Mouse (Mus musculus) lung, adult 18-20 months (tissue): Measurements from ENCODE around the gene Lmo1.
A peak's percentile ranks its signal among the peaks of the same experiment; 100 is the strongest.

ENCODE experiments used
- DNase-seq, 2 experiments: peaks; one replicate each; pipeline ENCODE4 v3.0.0; 2022; ENCODE audit warnings: mixed read lengths in 2 of 2

Gene Lmo1

DNA sequence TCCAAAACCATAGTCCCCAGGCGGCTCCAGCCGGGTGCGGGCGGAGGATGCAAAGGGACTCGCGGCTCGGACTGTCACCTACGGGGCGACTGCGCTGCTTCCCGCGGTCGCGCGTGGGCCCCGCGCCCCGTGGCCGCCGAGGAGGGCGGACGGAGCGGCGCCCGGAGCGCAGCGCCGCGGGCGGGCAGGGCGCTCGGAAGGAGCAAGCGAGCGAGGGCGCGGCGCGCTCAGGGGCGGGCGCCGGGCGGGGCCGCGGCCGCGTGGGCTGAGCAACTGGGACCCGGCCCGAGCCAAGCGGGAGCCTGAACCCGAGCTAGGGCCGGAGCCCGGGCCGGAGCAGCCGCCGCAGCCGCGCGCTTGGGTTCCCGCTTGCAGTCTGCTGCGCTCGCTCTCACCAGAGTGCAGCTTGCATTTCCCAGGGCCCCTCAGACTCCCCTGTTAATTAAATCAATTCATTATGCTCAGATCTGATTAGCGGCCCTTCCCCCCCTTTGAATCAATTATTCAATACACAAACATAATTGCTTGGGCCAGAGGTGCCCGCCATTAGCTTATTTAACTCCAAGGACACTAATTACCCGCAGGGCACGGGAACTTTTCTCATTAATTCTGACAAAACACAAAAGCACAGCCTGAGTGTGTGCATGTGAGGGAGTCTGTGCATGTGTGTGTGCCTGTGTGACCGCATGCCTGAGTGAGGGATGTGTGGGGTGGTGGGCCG lies at the start of gene Lmo1:
TSS of gene Lmo1 (minus strand) at position 259 of the 721 bp plus-strand sequence.
- DNase-seq: no peak

DNA sequence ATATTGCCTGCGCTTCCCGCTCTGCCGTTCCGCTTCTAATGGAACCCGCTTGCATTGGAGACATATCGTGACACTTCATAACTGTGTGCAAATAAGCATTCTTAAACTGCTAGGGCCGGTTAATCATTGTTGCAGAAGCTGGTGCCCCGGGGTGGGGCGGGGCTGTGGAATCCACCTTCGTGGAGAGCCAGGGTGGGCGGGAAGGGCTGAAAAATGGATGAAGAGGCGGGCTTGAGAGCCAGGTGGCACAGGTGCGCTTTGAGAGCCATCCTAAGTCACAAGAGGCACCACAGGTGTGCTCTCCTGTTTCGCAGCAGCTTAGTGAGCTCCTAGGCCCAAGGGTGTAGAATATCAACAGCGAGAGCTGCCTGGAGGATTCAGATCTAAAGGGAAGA lies 46.7 kb upstream of the Lmo1 start:
- DNase-seq: peak in 1 of 2 experiments; percentile 13

DNA sequence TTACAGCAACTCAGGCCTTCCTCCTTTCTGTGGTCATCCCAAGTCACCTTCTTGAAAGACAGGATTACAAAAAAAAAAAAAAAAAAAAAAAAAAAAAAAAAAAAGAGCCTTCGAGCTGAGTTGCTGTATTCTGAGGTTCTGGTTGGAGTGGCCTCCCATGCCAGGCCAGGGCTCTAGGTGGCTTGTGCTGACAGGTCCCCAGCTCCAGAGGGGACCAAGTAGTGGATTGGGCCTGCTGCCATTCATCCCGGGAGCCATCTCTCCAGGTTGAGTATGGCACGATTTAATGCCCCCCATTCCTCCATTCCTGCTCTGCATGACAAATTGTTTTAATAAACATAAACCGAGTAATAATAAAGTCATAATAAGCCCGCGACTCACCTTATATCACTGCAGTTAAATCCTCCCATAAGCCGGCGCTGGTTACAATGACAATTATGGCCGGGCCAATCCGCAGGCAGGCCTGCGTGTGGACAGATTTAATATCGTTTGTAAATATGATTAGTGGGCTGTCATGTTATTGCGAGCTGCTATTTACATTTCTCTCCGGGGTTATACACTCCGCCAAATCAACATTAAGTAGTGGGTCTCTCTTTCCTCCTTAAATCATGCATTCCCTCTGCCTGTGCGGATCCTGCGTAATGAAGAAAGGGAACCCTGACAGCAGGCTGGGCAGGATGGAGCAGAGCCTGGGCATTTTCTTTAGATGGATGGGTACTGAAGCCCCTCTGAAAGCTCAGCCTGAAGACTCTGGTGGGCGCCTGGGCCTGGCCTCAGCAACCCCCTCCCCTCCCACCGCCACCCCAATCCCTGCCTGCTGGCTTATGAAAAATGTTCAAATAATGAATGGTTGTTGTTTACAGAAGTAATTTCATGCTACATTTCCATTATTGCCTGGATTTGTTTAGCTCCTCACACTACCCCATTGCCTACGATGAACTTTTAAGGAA lies 46.0 kb upstream of the Lmo1 start:
- DNase-seq: no peak

DNA sequence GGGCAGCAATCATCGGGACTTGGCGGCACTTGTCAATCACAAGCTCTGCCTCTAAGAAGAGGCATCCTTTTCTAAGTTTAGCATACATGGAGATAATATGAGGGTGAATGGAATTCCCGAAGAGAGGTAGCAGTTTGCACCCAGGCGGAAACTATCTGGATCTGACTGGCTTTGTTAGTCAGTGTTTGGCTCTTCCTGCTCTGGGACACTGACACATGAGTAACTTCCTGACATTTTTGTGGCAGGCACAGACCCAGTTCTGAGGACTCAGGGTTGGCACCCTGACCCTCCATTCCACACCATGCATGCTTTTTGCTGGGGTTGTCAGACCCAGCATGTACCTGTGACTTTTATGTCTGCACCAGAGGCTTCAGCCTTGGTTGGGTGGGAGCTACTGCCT lies 45.0 kb upstream of the Lmo1 start:
- DNase-seq: no peak

DNA sequence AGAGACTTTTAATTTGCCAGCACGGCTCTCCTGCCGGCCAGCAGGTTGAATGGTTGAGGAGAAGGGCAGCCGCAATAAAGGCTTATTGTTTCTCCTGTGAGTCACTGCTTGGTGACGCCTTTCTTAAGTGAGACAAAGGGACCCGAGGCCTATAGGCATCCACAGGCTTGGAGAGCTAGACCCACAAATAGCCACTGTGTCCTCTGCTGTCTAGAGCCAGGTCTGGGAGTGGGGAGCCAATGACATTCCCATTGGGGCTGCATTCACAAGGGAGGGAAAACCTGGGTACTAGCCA lies 43.9 kb upstream of the Lmo1 start:
- no peak for DNase-seq

DNA sequence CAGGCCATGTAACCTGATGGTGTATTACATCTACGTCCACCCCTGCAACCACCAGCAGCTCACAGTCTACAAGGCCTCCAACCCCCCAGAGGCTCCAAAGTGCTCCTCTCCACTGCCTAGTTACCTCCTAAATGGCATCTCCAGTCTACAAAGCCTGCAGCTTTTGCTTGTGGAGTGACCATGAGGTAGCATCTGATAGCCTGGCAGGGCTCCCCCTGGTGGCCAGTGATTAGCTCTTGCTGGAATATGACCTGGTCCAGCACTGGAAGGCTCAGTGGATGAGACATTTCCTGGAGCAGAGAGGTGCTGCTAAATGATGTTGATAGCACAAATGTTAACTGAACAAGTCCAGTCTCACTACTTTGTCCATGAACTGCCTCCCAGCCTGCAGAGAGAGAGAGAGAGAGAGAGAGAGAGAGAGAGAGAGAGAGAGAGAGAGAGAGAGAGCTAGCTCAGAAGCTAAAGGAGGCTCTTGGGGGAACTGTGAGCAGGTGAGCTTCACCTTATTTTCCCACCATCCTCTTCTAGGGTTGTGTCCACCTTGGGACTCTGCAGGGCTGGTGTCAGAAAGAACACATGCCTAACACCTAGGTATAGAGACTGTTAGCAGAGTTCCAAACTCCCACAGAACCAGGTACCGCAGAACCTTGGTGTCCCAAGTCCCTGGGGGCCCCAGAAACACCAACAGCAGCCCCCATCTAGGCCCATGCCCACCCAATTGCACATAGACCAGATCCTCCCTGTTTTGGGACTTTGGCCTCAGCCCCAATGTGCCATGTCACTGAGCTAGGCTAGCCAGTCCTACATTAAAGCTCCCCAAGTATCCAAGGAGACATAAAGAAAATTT lies 43.3 kb upstream of the Lmo1 start:
- DNase-seq: peak; percentile 45 to 47

DNA sequence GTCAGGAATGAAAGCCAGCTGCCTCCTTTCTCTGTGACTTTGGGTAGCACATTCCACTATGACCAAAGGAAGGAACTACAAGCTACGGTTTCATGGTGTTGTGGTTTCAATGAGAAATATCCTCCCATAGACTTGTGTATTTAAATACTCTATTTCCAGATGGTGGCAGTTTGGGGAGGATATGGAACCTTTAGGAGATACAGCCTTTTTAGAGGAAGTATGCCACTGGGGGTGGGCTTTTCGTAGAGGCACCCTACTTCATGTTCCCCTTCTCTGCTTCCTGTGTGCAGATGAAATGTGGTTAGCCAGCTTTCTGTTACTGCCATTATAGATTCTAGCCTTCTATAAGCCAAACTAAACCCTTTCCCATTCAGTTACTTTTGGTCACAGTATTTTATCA lies 34.8 kb upstream of the Lmo1 start:
- no peak for DNase-seq

DNA sequence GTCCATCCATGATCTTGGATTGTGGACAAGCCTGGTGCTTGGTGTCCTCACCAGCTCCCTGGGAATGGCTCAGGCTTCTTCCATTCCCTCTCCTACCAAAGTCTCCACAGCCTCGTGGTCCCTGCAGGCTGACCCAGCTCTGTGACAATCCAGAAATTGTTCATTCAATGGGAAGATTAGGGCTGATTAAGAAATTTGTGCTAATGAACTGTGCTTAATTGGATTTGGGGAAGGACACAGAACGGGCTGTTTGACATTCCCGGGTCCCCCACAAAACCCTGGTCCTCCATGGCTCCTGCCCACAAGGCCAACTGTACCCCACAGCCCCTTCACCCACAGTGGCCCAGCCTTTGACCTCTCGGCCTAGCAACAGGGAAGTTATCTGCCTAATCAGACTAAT lies 32.8 kb upstream of the Lmo1 start:
- no peak for DNase-seq

DNA sequence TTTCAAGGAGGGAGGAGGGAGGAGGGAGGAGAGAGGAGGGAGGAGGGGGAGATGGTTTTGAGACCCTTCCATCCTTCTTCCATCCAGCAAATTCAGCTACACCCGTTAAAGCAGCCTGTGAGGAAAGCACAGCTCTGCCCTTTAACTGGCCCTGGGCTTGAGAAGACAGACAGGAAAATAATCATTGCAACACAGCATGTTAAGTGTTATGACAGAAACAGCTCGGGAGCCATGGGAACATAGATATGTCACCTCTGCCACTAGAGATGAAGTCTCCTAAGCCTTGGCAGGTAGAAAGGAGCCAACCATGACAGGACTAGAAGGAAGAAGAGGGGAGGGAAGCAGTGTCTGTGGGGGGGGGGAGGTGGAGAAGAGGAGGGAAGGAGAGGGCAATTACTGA lies 31.4 kb upstream of the Lmo1 start:
- no peak for DNase-seq

DNA sequence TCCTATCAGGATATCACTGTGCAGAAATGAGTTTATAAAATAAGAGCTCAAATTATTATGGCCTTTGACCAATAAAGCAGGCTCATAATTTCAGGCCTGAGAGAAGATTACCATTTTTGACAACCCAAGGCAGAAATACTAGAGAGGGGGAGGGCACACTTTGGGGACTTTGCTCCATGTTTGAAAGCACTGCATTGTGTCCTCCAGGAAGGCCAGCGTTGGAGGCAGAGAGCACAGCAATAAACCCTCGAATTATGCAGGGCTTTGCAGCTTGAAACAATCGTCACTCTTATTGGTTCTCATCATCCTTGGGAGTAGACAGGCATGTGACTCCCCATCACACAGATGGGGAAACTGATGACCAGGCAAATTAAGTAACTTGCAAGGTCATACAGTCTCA lies 28.1 kb upstream of the Lmo1 start:
- DNase-seq: no peak

DNA sequence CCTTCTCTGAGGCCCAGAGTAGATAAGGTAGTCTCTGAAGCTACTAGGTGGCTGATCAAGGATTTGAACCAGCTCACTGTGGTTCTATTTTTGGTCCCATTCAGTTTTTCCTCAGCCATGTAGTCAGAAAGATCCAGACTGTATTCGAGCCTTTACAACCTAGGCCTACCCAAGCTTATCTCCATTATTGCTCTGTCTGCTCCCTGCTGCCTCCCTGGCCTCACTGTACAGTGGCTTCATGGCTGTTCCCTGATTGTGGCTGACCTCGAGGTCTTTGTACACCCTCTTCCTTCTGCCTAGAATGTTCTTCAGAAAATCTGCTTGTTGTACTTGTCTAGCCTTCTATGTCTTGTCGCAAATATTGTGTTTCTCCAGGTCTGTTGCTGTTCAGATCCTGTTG lies 25.6 kb upstream of the Lmo1 start:
- no peak for DNase-seq

DNA sequence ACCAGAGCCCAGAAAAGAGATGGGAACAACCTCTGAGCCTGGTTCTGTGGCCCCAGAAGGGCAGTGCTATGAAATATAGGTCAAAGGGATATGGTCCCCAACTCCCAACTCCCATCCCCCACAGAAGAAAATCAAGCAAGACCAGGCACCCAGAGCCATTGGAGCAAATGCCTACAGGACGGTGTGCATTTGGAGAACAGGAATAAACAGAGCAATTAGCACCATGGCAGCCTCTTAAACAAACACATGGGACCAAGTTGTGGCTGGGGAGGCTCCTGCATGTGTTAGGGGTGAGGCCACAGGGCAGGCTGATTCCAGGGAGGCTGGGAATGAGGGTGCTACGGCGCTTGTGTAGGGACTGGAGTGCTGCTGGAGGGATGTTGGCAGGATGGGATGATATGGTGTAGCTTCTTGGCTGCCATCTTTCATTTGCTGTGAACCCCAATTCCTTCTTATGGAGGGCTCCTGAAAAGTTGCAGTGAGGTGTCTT lies 22.2 kb upstream of the Lmo1 start:
- DNase-seq: no peak

DNA sequence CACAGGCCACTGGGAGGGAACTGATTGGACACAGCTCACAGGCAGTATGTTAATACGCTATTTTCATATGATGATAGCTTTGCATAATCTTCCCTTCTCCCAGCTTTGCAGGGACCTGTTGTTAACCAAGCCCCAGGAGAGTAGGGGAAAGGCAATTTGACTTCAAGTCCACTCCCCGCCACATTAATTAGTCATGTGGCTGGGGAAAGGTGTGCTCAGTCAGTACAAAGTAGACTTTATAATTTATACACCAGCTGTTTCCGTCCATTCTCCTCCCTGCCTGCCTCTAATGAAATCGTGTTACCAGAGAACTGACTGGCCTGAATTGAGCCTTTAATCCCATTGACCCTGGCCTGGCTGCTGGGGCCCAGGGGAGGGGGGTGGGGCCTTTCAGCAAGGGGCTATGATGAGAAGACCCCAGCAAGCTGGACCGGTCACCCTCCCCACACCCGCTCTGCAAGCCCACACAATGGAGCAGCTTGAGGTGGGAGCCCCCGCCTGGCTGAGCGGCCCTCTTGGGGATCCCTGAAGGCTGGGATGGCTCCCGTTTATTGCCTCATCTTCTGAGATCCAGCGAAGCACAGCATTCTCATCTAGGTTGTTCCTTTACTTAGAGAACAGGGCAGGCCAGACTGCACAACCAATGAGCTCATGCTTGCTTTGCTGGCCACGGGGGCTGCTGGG lies 21.5 kb upstream of the Lmo1 start:
- no peak for DNase-seq

DNA sequence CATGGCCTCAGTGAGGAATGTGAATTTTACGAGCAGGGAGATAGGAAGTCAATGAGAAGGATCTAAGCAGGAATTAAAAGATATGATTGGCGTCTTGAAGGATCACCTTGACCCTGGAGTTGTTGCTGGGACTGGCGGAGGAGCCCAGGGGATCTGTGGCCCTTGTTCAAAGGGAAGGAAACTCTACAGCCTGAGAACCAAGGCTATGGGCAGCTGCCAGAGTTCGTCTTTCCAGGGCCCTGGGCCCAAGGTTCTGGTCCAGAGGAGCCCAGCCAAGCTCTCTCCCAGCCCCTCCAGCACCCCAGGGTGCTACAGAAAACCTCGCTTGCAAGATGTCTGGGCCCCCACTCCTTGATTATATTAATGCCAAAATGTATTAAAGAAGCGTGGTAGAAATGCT lies 21.0 kb upstream of the Lmo1 start:
- no peak for DNase-seq

DNA sequence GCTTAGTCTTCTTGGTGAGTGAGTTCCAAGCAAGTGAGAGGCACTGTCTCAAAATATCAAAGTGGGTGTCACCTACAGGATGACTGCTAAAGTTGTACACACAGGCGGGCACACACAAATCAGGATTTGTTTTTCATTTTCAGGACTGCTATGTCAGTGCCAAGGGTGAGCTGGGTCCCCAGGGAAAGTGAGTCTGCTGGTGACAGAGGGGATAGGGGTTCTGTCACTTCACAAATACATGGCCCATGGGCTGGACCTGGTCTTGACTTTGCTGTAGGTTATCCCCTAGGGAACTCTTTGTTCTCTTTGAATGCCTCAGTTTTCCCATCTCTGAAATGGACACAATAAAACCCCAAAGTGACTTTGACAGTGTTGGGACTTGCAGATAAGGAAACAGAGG lies 19.8 kb upstream of the Lmo1 start:
- DNase-seq: no peak

DNA sequence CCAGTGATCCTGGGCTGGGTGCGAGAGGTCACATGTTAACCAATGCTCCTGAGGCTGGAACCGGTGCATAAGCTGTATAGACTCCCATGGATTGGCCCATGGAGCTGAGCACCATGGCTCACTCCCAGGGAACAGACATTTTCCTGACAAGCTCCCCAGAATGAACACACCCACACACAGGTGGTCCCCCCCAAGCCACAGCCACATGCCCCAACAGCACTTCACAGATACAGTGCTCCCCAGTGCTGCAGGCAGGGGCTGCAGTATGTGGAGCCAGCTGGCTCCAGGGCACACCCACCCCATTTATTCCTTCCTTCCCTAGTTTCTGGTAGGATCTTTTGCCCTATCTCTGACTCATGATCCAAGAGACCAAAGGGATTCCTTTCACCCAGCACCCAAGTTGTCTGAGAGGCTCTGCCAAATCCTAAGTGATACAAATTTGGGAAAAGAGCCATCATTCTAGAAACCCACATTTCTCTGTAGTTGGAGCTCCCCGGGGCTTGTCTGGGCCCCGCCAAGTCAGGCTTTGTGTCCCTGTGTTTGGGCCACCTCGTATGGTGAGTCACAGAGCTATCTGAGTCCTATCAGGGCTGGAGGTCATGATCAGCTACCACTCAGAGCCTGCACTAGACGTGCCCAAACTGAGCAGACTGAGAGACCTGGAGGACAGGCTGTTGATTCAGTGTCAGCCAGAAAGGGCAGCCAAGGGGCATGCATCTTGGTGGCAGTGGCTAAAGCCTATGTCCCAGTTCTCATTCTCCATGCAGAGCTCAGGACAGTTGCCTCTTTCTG lies 12.4 kb upstream of the Lmo1 start:
- DNase-seq: no peak

DNA sequence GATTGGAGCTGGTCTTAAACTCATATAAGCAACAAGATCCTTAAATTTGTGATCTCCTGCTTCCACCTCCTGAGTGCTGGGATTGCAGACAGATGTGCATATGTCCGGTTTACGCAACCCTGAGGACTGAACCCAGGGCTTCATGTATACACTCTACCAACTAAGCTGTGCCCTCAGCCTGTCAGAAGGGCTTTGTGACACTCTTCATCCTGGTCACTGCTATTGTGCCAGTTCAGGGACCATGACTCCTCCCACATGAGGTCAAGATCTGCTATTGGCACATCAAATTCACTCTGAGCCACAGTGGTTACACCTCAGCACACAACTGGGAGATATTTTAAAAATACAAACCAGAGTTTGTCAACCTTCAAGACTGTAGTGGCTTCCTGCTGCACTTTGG lies 11.0 kb upstream of the Lmo1 start:
- no peak for DNase-seq

DNA sequence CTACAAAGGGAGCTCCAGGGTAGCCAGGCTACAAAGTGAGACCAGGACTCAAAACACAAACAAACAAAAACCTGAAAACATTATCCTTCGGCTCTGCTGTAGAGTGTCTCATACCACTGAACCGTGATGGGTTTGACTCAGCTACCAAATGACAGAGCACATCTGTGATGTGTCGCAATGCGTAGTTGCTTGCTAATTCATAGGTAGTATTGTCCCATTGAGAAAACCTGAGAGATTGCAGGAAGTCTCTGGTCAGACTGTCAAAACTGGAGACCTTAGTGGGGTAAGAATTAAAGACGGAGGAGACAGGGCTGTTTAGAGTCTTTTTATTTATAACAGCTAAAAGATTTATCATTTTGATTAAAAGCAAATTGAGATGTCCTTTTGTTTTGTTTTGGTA lies 10.6 kb upstream of the Lmo1 start:
- DNase-seq: no peak

DNA sequence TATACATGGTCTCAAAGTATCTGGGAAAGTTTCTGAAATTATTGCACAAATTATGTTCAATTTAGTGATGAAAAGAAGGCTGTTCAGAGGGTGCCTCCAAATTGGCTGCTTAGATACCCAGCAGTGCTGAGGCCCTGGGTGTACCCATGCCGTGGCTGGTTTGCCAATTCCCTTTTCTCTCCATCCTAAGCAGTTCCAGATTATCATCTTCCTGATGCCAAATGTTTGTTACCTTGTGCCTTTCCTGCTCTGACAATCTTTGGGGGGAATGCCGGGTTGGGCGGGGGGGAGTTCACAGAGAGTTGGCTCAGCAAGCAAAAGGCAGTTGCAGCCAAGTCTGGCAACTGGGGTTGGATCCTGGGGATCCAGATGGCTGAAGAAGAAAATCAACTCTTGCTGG lies 1.7 kb upstream of the Lmo1 start:
- no peak for DNase-seq

DNA sequence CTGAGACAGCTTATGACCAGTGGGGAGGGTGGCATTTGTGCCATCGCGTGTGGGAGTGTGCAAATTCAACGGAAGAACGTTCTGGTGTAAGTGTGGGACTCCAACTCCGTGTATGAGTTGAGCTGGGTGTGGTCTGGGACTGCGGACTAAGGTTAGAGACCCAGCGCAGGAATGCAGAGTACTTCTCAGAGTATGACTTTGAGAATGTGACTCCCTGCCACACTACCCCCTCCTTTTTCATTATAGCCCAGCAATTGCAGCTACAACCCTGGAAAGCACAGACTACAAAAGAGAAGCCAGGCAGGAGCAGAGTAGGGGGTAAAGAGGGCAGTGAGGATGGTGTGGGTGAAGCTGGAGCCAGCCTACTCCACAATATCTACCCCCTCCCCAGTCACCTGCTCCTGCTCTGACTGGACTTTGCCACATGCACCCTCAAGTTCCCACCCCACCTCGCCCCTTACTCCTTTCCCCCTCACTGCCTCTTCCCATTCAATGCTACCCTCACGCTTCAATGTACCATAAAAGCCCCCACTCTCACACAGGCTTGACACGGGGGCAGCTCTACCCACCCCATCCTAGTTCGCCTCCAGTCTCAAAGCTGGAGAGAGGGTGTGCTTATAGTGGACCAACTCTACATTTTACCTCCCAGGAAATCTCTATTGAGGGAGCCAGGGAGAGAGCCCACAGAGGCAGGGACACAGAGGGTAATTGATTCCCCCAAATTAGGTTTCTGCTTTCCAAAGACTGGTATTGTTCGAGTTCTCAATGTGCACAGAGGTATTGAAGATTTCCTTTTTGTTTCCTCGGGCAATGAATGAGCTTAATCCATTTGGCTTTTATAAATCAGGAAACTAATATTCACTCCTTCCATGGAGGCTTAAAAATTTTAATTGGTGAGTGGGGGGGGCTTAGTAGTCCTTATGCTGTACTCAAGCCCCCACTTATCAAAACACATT lies 941 bp upstream of the Lmo1 start:
- no peak for DNase-seq
